Mouse (Mus musculus): Measurements from ENCODE around the gene Lyrm9.

- no peak for TF ChIP-seq POLR2A (IDR thresholded peaks at IDR 0.05; ENCODE audit: borderline replicate concordance, extremely low read depth, low read depth, low read length)
- TF ChIP-seq CTCF (IDR thresholded peaks at IDR 0.05; ENCODE audit: insufficient read depth, low read length): no peak
Observed at GRCm38 (mm10) chr11:78841987-78842386, 15.6 kb downstream of the Lyrm9 start.

Data from lung, adult 2 months (tissue).